Mouse (Mus musculus) lung, postnatal 0 days (tissue): ENCODE measurements around the gene Lyl1.

Experiments used
- CTCF ChIP-seq: IDR thresholded peaks from 2 replicates; pipeline ENCODE4 v1.5.1; 2016; ENCODE audit warnings: antibody characterized with exemption, mild to moderate bottlenecking
- EP300 ChIP-seq: IDR thresholded peaks from 2 replicates; pipeline ENCODE4 v1.6.1; 2016; ENCODE audit warnings: antibody characterized with exemption, mild to moderate bottlenecking, control low read depth

GRCm38 (mm10) chr8:84728474-84728873 is 27.2 kb downstream of the Lyl1 start:
- TF ChIP-seq CTCF (no peak), EP300 (no peak)
